Mouse (Mus musculus) granulocyte monocyte progenitor cell, adult 5-6 weeks (primary cell): ENCODE results near the gene Vps18. TPM values are rescaled to one million over a fixed set of nuclear protein-coding genes. Genes with fewer than 3 reads are reported as not detected.
A peak's percentile ranks its signal among the peaks of the same experiment; 100 is the strongest.

Experiments used
- ATAC-seq: replicated peaks from 2 replicates; pipeline ENCODE4 v1.8.0; 2016; ENCODE audit warnings: mild to moderate bottlenecking, moderate TSS enrichment, inconsistent platforms; ENCODE audit not compliant: poor library complexity, severe bottlenecking
- total RNA-seq, 2 experiments: library from RNA; stranded (forward) in 1 of 2; stranded (reverse) in 1 of 2; fragments of 200-712, 200-1000 nt in 1 of 2; fragments of >200 nt in 1 of 2; fragmentation: Nextera tagmentation in 1 of 2; gene quantifications; 2 replicates each; pipeline ENCODE4 v1.2.3; 2014 to 2017

The Vps18 gene
- total RNA-seq, 2 experiments from 2014 or later, result 11.3 to 21.1 TPM

- ATAC-seq, result no peak
Observed at GRCm38 (mm10) chr2:119336002-119336401, 47.5 kb downstream of the Vps18 start.

GRCm38 (mm10) chr2:119336470-119336869, 47.9 kb downstream of the Vps18 start:
- ATAC-seq, result peak; percentile 14

GRCm38 (mm10) chr2:119337425-119338265, 49.1 kb downstream of the Vps18 start:
- ATAC-seq, result peak; percentile 93

- ATAC-seq, result peak; percentile 12
Observed at GRCm38 (mm10) chr2:119344537-119345138, 56.1 kb downstream of the Vps18 start.

Other genes with a start within 250 kb of the Vps18 start
- 42.2 and 46.8 TPM in 2 replicates for gene Knl1, start 241.6 kb upstream of the Vps18 start, total RNA-seq (2014; fragmentation: Nextera tagmentation)
- 71.1 and 76.1 TPM in 2 replicates for gene Knl1, start 241.6 kb upstream of the Vps18 start, total RNA-seq (2017)
- 50.7 and 71.9 TPM in 2 replicates for gene Rad51, start 175.9 kb upstream of the Vps18 start, total RNA-seq (2014; fragmentation: Nextera tagmentation)
- gene Rad51, start 175.9 kb upstream of the Vps18 start, total RNA-seq (2017), result 32.2 and 36.3 TPM in 2 replicates
- gene Rmdn3, start 131.7 kb upstream of the Vps18 start, total RNA-seq (2014; fragmentation: Nextera tagmentation), result 25.4 and 27.2 TPM in 2 replicates
- 31.6 and 34.3 TPM in 2 replicates for gene Rmdn3, start 131.7 kb upstream of the Vps18 start, total RNA-seq (2017)
- gene Gchfr, start 121.0 kb upstream of the Vps18 start, total RNA-seq (2014; fragmentation: Nextera tagmentation), result 1.3 TPM in 1 of 2 replicates, not detected in the other
- gene Gchfr, start 121.0 kb upstream of the Vps18 start, total RNA-seq (2017), result 1.2 TPM in 1 of 2 replicates, not detected in the other
- gene Gm14137, start 114.2 kb upstream of the Vps18 start, total RNA-seq (2014; fragmentation: Nextera tagmentation), result not detected in 2 replicates
- not detected in 2 replicates for gene Gm14137, start 114.2 kb upstream of the Vps18 start, total RNA-seq (2017)
- 49.0 and 76.4 TPM in 2 replicates for gene Zfyve19, start 80.1 kb upstream of the Vps18 start, total RNA-seq (2014; fragmentation: Nextera tagmentation)
- 66.1 and 83.0 TPM in 2 replicates for gene Zfyve19, start 80.1 kb upstream of the Vps18 start, total RNA-seq (2017)
- gene Dnajc17, start 79.9 kb upstream of the Vps18 start, total RNA-seq (2014; fragmentation: Nextera tagmentation), result 18.6 and 22.0 TPM in 2 replicates
- gene Dnajc17, start 79.9 kb upstream of the Vps18 start, total RNA-seq (2017), result 57.1 and 60.6 TPM in 2 replicates
- gene Ppp1r14d, start 58.8 kb upstream of the Vps18 start, total RNA-seq (2014; fragmentation: Nextera tagmentation), result not detected in 2 replicates
- gene Ppp1r14d, start 58.8 kb upstream of the Vps18 start, total RNA-seq (2017), result not detected in 2 replicates
- gene Spint1, start 51.4 kb upstream of the Vps18 start, total RNA-seq (2014; fragmentation: Nextera tagmentation), result not detected in 2 replicates
- 0.15 TPM in 1 of 2 replicates, not detected in the other for gene Spint1, start 51.4 kb upstream of the Vps18 start, total RNA-seq (2017)
- gene Rhov, start 17.5 kb upstream of the Vps18 start, total RNA-seq (2014; fragmentation: Nextera tagmentation), result not detected in 2 replicates
- 0.26 and 0.65 TPM in 2 replicates for gene Rhov, start 17.5 kb upstream of the Vps18 start, total RNA-seq (2017)
- not detected in 2 replicates for gene Dll4, start 37.0 kb downstream of the Vps18 start, total RNA-seq (2014; fragmentation: Nextera tagmentation)
- gene Dll4, start 37.0 kb downstream of the Vps18 start, total RNA-seq (2017), result not detected in 2 replicates
- not detected in 2 replicates for gene Chac1, start 62.5 kb downstream of the Vps18 start, total RNA-seq (2014; fragmentation: Nextera tagmentation)
- not detected in 2 replicates for gene Chac1, start 62.5 kb downstream of the Vps18 start, total RNA-seq (2017)
- 22.7 and 25.1 TPM in 2 replicates for gene Ino80, start 188.9 kb downstream of the Vps18 start, total RNA-seq (2014; fragmentation: Nextera tagmentation)
- 25.3 and 28.0 TPM in 2 replicates for gene Ino80, start 188.9 kb downstream of the Vps18 start, total RNA-seq (2017)